Mouse (Mus musculus) CH12.LX (cell line): ENCODE measurements around the gene Dagla. TPM values are rescaled to one million over a fixed set of nuclear protein-coding genes. Genes with fewer than 3 reads are reported as not detected.

Experiments
- DNase-seq: peaks from one replicate; pipeline ENCODE4 v3.0.0-alpha.2; 2013; ENCODE audit errors: extremely low read depth
- H3K27ac ChIP-seq: 2 replicates; pipeline ENCODE4 v1.5.1; 2012; ENCODE audit warnings: low read depth, mild to moderate bottlenecking, control low read depth, moderate library complexity; ENCODE audit not compliant: insufficient read depth
- H3K27me3 ChIP-seq: replicated peaks from 2 replicates; pipeline ENCODE3; 2012; ENCODE audit warnings: inconsistent platforms
- H3K36me3 ChIP-seq, 2 experiments: replicated peaks in 1 of 2; 2 replicates each; pipeline versions ENCODE3 to v1.6.1; 2012; ENCODE audit warnings: inconsistent platforms in 1 of 2, low read length in 1 of 2, mild to moderate bottlenecking in 1 of 2, mixed read lengths in 1 of 2, moderate library complexity in 1 of 2; ENCODE audit not compliant: control insufficient read depth in 1 of 2, insufficient read depth in 1 of 2
- H3K4me1 ChIP-seq, 2 experiments: 2 replicates each; pipeline ENCODE4 v1.6.1; 2012; ENCODE audit warnings: inconsistent platforms in 1 of 2, moderate library complexity in 1 of 2; ENCODE audit not compliant: insufficient read depth in 2 of 2, control insufficient read depth in 1 of 2
- H3K4me2 ChIP-seq: 2 replicates; pipeline ENCODE4 v1.6.1; 2012; ENCODE audit warnings: low read depth, mild to moderate bottlenecking, control low read depth; ENCODE audit not compliant: poor library complexity, insufficient read depth, severe bottlenecking
- H3K4me3 ChIP-seq, 3 experiments: fragments of 150-350 bp in 1 of 3; sonication (generic) in 1 of 3; replicated peaks in 1 of 3; 2 replicates each; pipeline versions ENCODE3 to v1.5.1; 2011 to 2012; ENCODE audit warnings: low read depth in 2 of 3, low read length in 2 of 3, mild to moderate bottlenecking in 2 of 3, moderate library complexity in 2 of 3, control low read depth in 1 of 3, improper control_type of control experiment in 1 of 3, inconsistent platforms in 1 of 3, mixed read lengths in 1 of 3; ENCODE audit not compliant: poor library complexity in 1 of 3
- H3K79me2 ChIP-seq: replicated peaks from 2 replicates; pipeline ENCODE4 v1.6.1; 2012; ENCODE audit warnings: mild to moderate bottlenecking, moderate library complexity; ENCODE audit not compliant: control insufficient read depth, poor library complexity, insufficient read depth, severe bottlenecking; ENCODE audit errors: extremely low read depth
- H3K9ac ChIP-seq: 2 replicates; pipeline ENCODE4 v1.6.1; 2012; ENCODE audit warnings: low read depth, mild to moderate bottlenecking, control low read depth, moderate library complexity; ENCODE audit not compliant: insufficient read depth
- H3K9me3 ChIP-seq: replicated peaks from 2 replicates; pipeline ENCODE3; 2012; ENCODE audit warnings: low read length, inconsistent platforms, mixed read lengths
- BHLHE40 ChIP-seq: IDR thresholded peaks from 2 replicates; pipeline ENCODE4 v1.6.1; 2011; ENCODE audit warnings: mild to moderate bottlenecking, low read depth, low read length, improper control_type of control experiment
- CHD1 ChIP-seq: IDR thresholded peaks from 2 replicates; pipeline ENCODE4 v1.6.1; 2012; ENCODE audit warnings: low read depth, low read length, improper control_type of control experiment, inconsistent platforms
- CTCF ChIP-seq, 2 experiments: IDR thresholded peaks in 1 of 2; conservative IDR thresholded peaks in 1 of 2; 2 replicates each; pipeline ENCODE4 v1.5.1; 2011 to 2012; ENCODE audit warnings: low read depth in 2 of 2, low read length in 2 of 2, improper control_type of control experiment in 1 of 2, inconsistent platforms in 1 of 2, mild to moderate bottlenecking in 1 of 2, moderate library complexity in 1 of 2
- E2F4 ChIP-seq: IDR thresholded peaks from 2 replicates; pipeline ENCODE4 v1.6.1; 2011; ENCODE audit warnings: low read depth, low read length, improper control_type of control experiment; ENCODE audit not compliant: insufficient replicate concordance
- ETS1 ChIP-seq: conservative IDR thresholded peaks from 2 replicates; pipeline ENCODE4 v1.6.1; 2012; ENCODE audit warnings: low read depth, mild to moderate bottlenecking, inconsistent platforms, low read length, improper control_type of control experiment, moderate library complexity
- GABPA ChIP-seq: IDR thresholded peaks from 2 replicates; pipeline ENCODE4 v1.6.1; 2012; ENCODE audit warnings: low read depth, low read length, improper control_type of control experiment, inconsistent platforms; ENCODE audit not compliant: insufficient replicate concordance
- IRF4 ChIP-seq: IDR thresholded peaks from 2 replicates; pipeline ENCODE4 v1.6.1; 2014; ENCODE audit warnings: low read depth, mild to moderate bottlenecking, inconsistent platforms, low read length, improper control_type of control experiment
- JUND ChIP-seq: conservative IDR thresholded peaks from 2 replicates; pipeline ENCODE4 v1.6.1; 2011; ENCODE audit warnings: low read depth, low read length, improper control_type of control experiment
- MAZ ChIP-seq: IDR thresholded peaks from 2 replicates; pipeline ENCODE4 v1.6.1; 2012; ENCODE audit warnings: low read depth, mild to moderate bottlenecking, inconsistent platforms, low read length, improper control_type of control experiment, moderate library complexity
- MEF2A ChIP-seq: IDR thresholded peaks from 2 replicates; pipeline ENCODE4 v1.6.1; 2014; ENCODE audit warnings: low read depth, mild to moderate bottlenecking, inconsistent platforms, low read length, improper control_type of control experiment, borderline replicate concordance
- MYC ChIP-seq: IDR thresholded peaks from 2 replicates; pipeline ENCODE4 v1.6.1; 2011; ENCODE audit warnings: low read depth, mild to moderate bottlenecking, improper control_type of control experiment, low read length
- NRF1 ChIP-seq: IDR thresholded peaks from 2 replicates; pipeline ENCODE4 v1.6.1; 2014; ENCODE audit warnings: low read depth, mild to moderate bottlenecking, inconsistent platforms, low read length, improper control_type of control experiment, moderate library complexity
- PAX5 ChIP-seq: IDR thresholded peaks from 2 replicates; pipeline ENCODE4 v1.6.1; 2012; ENCODE audit warnings: low read length, inconsistent platforms, mixed read lengths
- RAD21 ChIP-seq: IDR thresholded peaks from 2 replicates; pipeline ENCODE4 v1.6.1; 2011; ENCODE audit warnings: low read depth, mild to moderate bottlenecking, low read length, improper control_type of control experiment, moderate library complexity
- RCOR1 ChIP-seq: conservative IDR thresholded peaks from 2 replicates; pipeline ENCODE4 v1.6.1; 2012; ENCODE audit warnings: low read depth, mild to moderate bottlenecking, inconsistent platforms, low read length, improper control_type of control experiment
- SIN3A ChIP-seq: IDR thresholded peaks from 2 replicates; pipeline ENCODE4 v1.6.1; 2012; ENCODE audit warnings: low read length, improper control_type of control experiment, inconsistent platforms
- SMC3 ChIP-seq: IDR thresholded peaks from 2 replicates; pipeline ENCODE4 v1.6.1; 2011; ENCODE audit warnings: low read depth, low read length, improper control_type of control experiment
- TCF12 ChIP-seq: IDR thresholded peaks from 2 replicates; pipeline ENCODE4 v1.6.1; 2014; ENCODE audit warnings: low read depth, mild to moderate bottlenecking, inconsistent platforms, low read length, improper control_type of control experiment
- ZC3H11A ChIP-seq: IDR thresholded peaks from 2 replicates; pipeline ENCODE4 v1.6.1; 2012; ENCODE audit warnings: low read depth, mild to moderate bottlenecking, inconsistent platforms, low read length, improper control_type of control experiment
- dilution Hi-C: fragments of 300-500 bp; cut with MboI; formaldehyde crosslinking; loops from 2 replicates; pipeline ENCODE4 v1.14.3; 2020; ENCODE audit warnings: low sequenced_read_pairs; ENCODE audit not compliant: extremely low pct_unique_long_range_greater_than_20kb, extremely low pct_ligation_motif_present
- in situ Hi-C: fragments of 300-500 bp; cut with MboI; formaldehyde crosslinking; loops from 3 replicates; pipeline ENCODE4 v1.14.3; 2019; ENCODE audit warnings: low sequenced_read_pairs, low pct_ligation_motif_present, low pct_unique_long_range_greater_than_20kb, mixed read lengths
- polyA plus RNA-seq: library from polyadenylated mRNA; unstranded; fragments of >175 nt; gene quantifications from 2 replicates; pipeline ENCODE4 v1.2.1, GENCODE M21; 2012; ENCODE audit warnings: low read depth; ENCODE audit not compliant: insufficient read length
- total RNA-seq, 2 experiments: library from RNA; depleted of rRNA; stranded (reverse); fragments of 300-350 nt in 1 of 2; fragments of >200 nt in 1 of 2; gene quantifications; 2 replicates each; pipeline ENCODE4 v1.2.3; 2012 to 2014

Gene Dagla
- total and polyA plus RNA-seq, 3 experiments, result 0.21 to 0.55 TPM; not detected in 1

GRCm38 (mm10) chr19:10258279-10259011 lies 46.2 kb downstream of the Dagla start:
- Histone ChIP-seq H3K4me1 (peaks cover 19 to 38% of the 10 kb centered on the region in 2 experiments), H3K27ac (no peak overlapping the region), H3K4me3 (no peak overlapping the region), H3K4me2 (no peak overlapping the region), H3K79me2 (no peaks in the 10 kb centered on the region), H3K9me3 (no peaks in the 10 kb centered on the region), H3K36me3 (no peaks in the 10 kb centered on the region), H3K27me3 (peaks cover 86% of the 10 kb centered on the region), H3K9ac (no peak overlapping the region)
- TF ChIP-seq CTCF (conservative IDR thresholded peaks at IDR 0.05 in 1 of 2, IDR thresholded peaks at IDR 0.05 in 1 of 2; ENCODE audit: low read depth in 2 of 2, low read length in 2 of 2) (peak; percentile 76 to 93), PAX5 (no peak), RAD21 (peak; percentile 94), MAZ (peak; percentile 93), TCF12 (0 out of 2 replicates have a peak, but pooled peaks have one; percentile 17), IRF4 (peak; percentile 20; the same call in 1 of the 2 replicates), SIN3A (no peak), ZC3H11A (peak; percentile 38), SMC3 (peak; percentile 82)
- in situ Hi-C loops (no loop called here), dilution Hi-C loops (no loop called here)
- peak; percentile 74 for DNase-seq

- no peak overlapping the region for H3K9ac ChIP-seq
These were observed 56.5 kb downstream of the Dagla start for GRCm38 (mm10) chr19:10248128-10248527.

GRCm38 (mm10) chr19:10247165-10247564 lies 57.5 kb downstream of the Dagla start:
- Histone ChIP-seq H3K4me3 (no peak overlapping the region), H3K4me1 (peaks cover 11 to 24% of the 10 kb centered on the region in 2 experiments; a peak in 3 of 4 replicates), H3K27ac (no peak overlapping the region), H3K27me3 (peaks cover 76% of the 10 kb centered on the region), H3K9me3 (no peaks in the 10 kb centered on the region), H3K4me2 (no peak overlapping the region), H3K9ac (no peak overlapping the region), H3K79me2 (no peaks in the 10 kb centered on the region), H3K36me3 (no peaks in the 10 kb centered on the region)
- in situ Hi-C loops (no loop called here), dilution Hi-C loops (no loop called here)
- TF ChIP-seq TCF12 (no peak), BHLHE40 (no peak), ZC3H11A (no peak), MEF2A (no peak), MYC (no peak), JUND (no peak), GABPA (no peak), CHD1 (no peak), PAX5 (no peak), MAZ (no peak), ETS1 (no peak), NRF1 (no peak)
- no peak for DNase-seq

More at GRCm38 (mm10) chr19:10248128-10248527, 56.5 kb downstream of the Dagla start:
- in situ Hi-C loops, result no loop called here
- Histone ChIP-seq H3K27ac (no peak overlapping the region), H3K4me2 (no peak overlapping the region)
- TF ChIP-seq RCOR1 (no peak), E2F4 (no peak), CTCF (conservative IDR thresholded peaks at IDR 0.05 in 1 of 2, IDR thresholded peaks at IDR 0.05 in 1 of 2; ENCODE audit: low read depth in 2 of 2, low read length in 2 of 2) (no peak)
- TF ChIP-seq, all 38 proteins: peak for 0
- DNase-seq, result no peak
- Histone ChIP-seq H3K27me3 (peaks cover 82% of the 10 kb centered on the region), H3K79me2 (no peaks in the 10 kb centered on the region), H3K36me3 (no peaks in the 10 kb centered on the region), H3K4me1 (peaks cover 11 to 24% of the 10 kb centered on the region in 2 experiments; a peak in 3 of 4 replicates), H3K4me3 (no peak overlapping the region), H3K9me3 (no peaks in the 10 kb centered on the region)
- dilution Hi-C loops, result no loop called here
